Mouse (Mus musculus) neutrophil, adult 5-6 weeks (primary cell): Measurements from ENCODE around the gene Pim1. TPM values are rescaled to one million over a fixed set of nuclear protein-coding genes. Genes with fewer than 3 reads are reported as not detected.
"Not testable (repeated sequence)": the region's sequence is repeated elsewhere in the genome, so short reads cannot be mapped to it uniquely, and the experiment has no call there.

ENCODE experiments used
- ATAC-seq: fragments of 151-379, 151-347 bp; 2 replicates; pipeline ENCODE4 v1.8.0; 2017; ENCODE audit warnings: mild to moderate bottlenecking, moderate TSS enrichment; ENCODE audit not compliant: insufficient number of reproducible peaks, poor library complexity, low FRiP score, severe bottlenecking; ENCODE audit errors: extremely low read depth
- total RNA-seq: library from RNA; stranded (forward); fragments of 200-1000 nt; gene quantifications from 2 replicates; pipeline ENCODE4 v1.2.3, GENCODE M21; 2017

Gene Pim1
- total RNA-seq: 632 and 640 TPM in 2 replicates

GRCm38 (mm10) chr17:29490713-29491581, at the start of gene Pim1:
Gene Pim1, plus strand, starts transcription at chr17:29490753.
- ATAC-seq: no peak; the same call in 1 of the 2 replicates

- no peak for ATAC-seq
Observed at GRCm38 (mm10) chr17:29441562-29441961, 49.0 kb upstream of the Pim1 start.

GRCm38 (mm10) chr17:29442131-29442557, 48.4 kb upstream of the Pim1 start:
- no peak for ATAC-seq

GRCm38 (mm10) chr17:29443724-29444123, 46.8 kb upstream of the Pim1 start:
- ATAC-seq: no peak

GRCm38 (mm10) chr17:29445072-29445471, 45.5 kb upstream of the Pim1 start:
- ATAC-seq: no peak

GRCm38 (mm10) chr17:29447323-29447722, 43.2 kb upstream of the Pim1 start:
- ATAC-seq: no peak

- ATAC-seq: no peak
Observed at GRCm38 (mm10) chr17:29448055-29448454, 42.5 kb upstream of the Pim1 start.

- ATAC-seq: no peak
Observed at GRCm38 (mm10) chr17:29448561-29448960, 42.0 kb upstream of the Pim1 start.

- no peak for ATAC-seq
Observed at GRCm38 (mm10) chr17:29450899-29451840, 39.4 kb upstream of the Pim1 start.

- ATAC-seq: no peak
Observed at GRCm38 (mm10) chr17:29451841-29452210, 38.7 kb upstream of the Pim1 start.

- ATAC-seq: not testable (repeated sequence)
Observed at GRCm38 (mm10) chr17:29454119-29454518, 36.4 kb upstream of the Pim1 start.

GRCm38 (mm10) chr17:29455411-29456120, 35.0 kb upstream of the Pim1 start:
- no peak for ATAC-seq

GRCm38 (mm10) chr17:29456476-29456875, 34.1 kb upstream of the Pim1 start:
- no peak for ATAC-seq

GRCm38 (mm10) chr17:29456926-29457325, 33.6 kb upstream of the Pim1 start:
- ATAC-seq: no peak

- ATAC-seq: no peak
Observed at GRCm38 (mm10) chr17:29457795-29458560, 32.6 kb upstream of the Pim1 start.

- no peak for ATAC-seq
Observed at GRCm38 (mm10) chr17:29459321-29460118, 31.0 kb upstream of the Pim1 start.

- ATAC-seq: no peak
Observed at GRCm38 (mm10) chr17:29460119-29460505, 30.4 kb upstream of the Pim1 start.

- no peak for ATAC-seq
Observed at GRCm38 (mm10) chr17:29463627-29464026, 26.9 kb upstream of the Pim1 start.
